Mouse (Mus musculus) ES-Bruce4 (cell line): ENCODE results near the gene Cep104. TPM values are rescaled to one million over a fixed set of nuclear protein-coding genes. Genes with fewer than 3 reads are reported as not detected.

Experiments
- H3K27ac ChIP-seq: 2 replicates; pipeline ENCODE4 v1.5.1; 2012; ENCODE audit warnings: low read length, inconsistent platforms; ENCODE audit not compliant: insufficient read depth
- H3K27me3 ChIP-seq: 2 replicates; pipeline ENCODE4 v1.6.1; 2012; ENCODE audit warnings: mild to moderate bottlenecking, low read length, inconsistent platforms; ENCODE audit not compliant: control insufficient read depth, poor library complexity, insufficient read depth, severe bottlenecking
- H3K36me3 ChIP-seq: 2 replicates; pipeline ENCODE4 v1.6.1; 2012; ENCODE audit warnings: inconsistent platforms, mild to moderate bottlenecking, low read length, moderate library complexity; ENCODE audit not compliant: control insufficient read depth, poor library complexity, insufficient read depth, severe bottlenecking
- H3K4me1 ChIP-seq: one replicate; pipeline ENCODE4 v1.8.1; 2011; ENCODE audit warnings: low read length; ENCODE audit not compliant: control insufficient read depth, insufficient read depth
- H3K4me3 ChIP-seq: 2 replicates; pipeline ENCODE4 v1.5.1; 2011; ENCODE audit warnings: low read depth, mild to moderate bottlenecking, low read length
- H3K9ac ChIP-seq: 2 replicates; pipeline ENCODE4 v1.6.1; 2012; ENCODE audit warnings: low read depth, mild to moderate bottlenecking, inconsistent platforms; ENCODE audit not compliant: poor library complexity, severe bottlenecking
- H3K9me3 ChIP-seq: replicated peaks from 2 replicates; pipeline ENCODE4 v1.6.1; 2012; ENCODE audit warnings: mild to moderate bottlenecking, low read length, inconsistent platforms; ENCODE audit not compliant: control insufficient read depth, poor library complexity, insufficient read depth, severe bottlenecking
- CTCF ChIP-seq: IDR thresholded peaks from one replicate; pipeline ENCODE4 v1.8.1; 2011; ENCODE audit warnings: low read depth, low read length
- EP300 ChIP-seq: IDR thresholded peaks from 2 replicates; pipeline ENCODE4 v1.6.1; 2011; ENCODE audit warnings: low read depth, low read length; ENCODE audit not compliant: insufficient read depth
- POLR2A ChIP-seq: IDR thresholded peaks from one replicate; pipeline ENCODE4 v1.8.1; 2011; ENCODE audit warnings: low read length; ENCODE audit not compliant: insufficient read depth
- polyA plus RNA-seq: library from polyadenylated mRNA; stranded (reverse); fragments of >200 nt; gene quantifications from 2 replicates; pipeline ENCODE4 v1.2.4, GENCODE M21; 2011; ENCODE audit warnings: low read depth; ENCODE audit not compliant: missing spikeins, insufficient read depth, insufficient read length

Gene Cep104
- polyA plus RNA-seq, 1 experiment = 17.6 TPM

- no peaks in the 10 kb centered on the region for H3K36me3 ChIP-seq
Measured at GRCm38 (mm10) chr4:154007759-154008158, 32.8 kb downstream of the Cep104 start.

GRCm38 (mm10) chr4:154010907-154011645, 36.1 kb downstream of the Cep104 start:
- Histone ChIP-seq H3K4me1 (peaks cover 3% of the 10 kb centered on the region), H3K36me3 (peaks cover 2% of the 10 kb centered on the region; the same call in 1 of the 2 replicates), H3K9me3 (no peaks in the 10 kb centered on the region), H3K9ac (peak overlapping the region; percentile 87), H3K27ac (no peak overlapping the region), H3K4me3 (peak overlapping the region; percentile 87), H3K27me3 (no peaks in the 10 kb centered on the region)
- no peak for TF ChIP-seq CTCF
- TF ChIP-seq POLR2A = no peak
- no peak for TF ChIP-seq EP300

More at GRCm38 (mm10) chr4:154007759-154008158, 32.8 kb downstream of the Cep104 start:
- Histone ChIP-seq H3K27me3 (no peaks in the 10 kb centered on the region), H3K9me3 (no peaks in the 10 kb centered on the region), H3K9ac (no peak overlapping the region), H3K4me1 (no peaks in the 10 kb centered on the region), H3K27ac (no peak overlapping the region), H3K4me3 (no peak overlapping the region)
- TF ChIP-seq CTCF (no peak), POLR2A (no peak), EP300 (no peak)

- H3K4me3 ChIP-seq = peak within 1 kb of the TSS; percentile 87
- no peaks in the 10 kb centered on the region for H3K9me3 ChIP-seq
- TF ChIP-seq CTCF = no peak
- peak; percentile 71 for TF ChIP-seq POLR2A
- peaks cover 3% of the 10 kb centered on the region for H3K4me1 ChIP-seq
- peaks cover 5% of the 10 kb centered on the region; the same call in 1 of the 2 replicates for H3K36me3 ChIP-seq
- H3K27me3 ChIP-seq = no peaks in the 10 kb centered on the region
- H3K9ac ChIP-seq = peak within 1 kb of the TSS; percentile 87
- no peak within 1 kb of the TSS for H3K27ac ChIP-seq
Measured at GRCm38 (mm10) chr4:154011646-154012089, 36.7 kb downstream of the Cep104 start, which contains the start of gene Lrrc47. Gene Lrrc47 (plus strand): TSS chr4:154011731.

GRCm38 (mm10) chr4:154012132-154012882, 37.3 kb downstream of the Cep104 start:
- TF ChIP-seq POLR2A (no peak), CTCF (no peak), EP300 (no peak)
- Histone ChIP-seq H3K4me1 (peaks cover 3% of the 10 kb centered on the region), H3K9ac (peak overlapping the region; percentile 87), H3K27me3 (no peaks in the 10 kb centered on the region), H3K36me3 (peaks cover 7% of the 10 kb centered on the region), H3K27ac (no peak overlapping the region), H3K9me3 (no peaks in the 10 kb centered on the region), H3K4me3 (peak overlapping the region; percentile 87)

GRCm38 (mm10) chr4:154015476-154015875, 40.5 kb downstream of the Cep104 start:
- no peaks in the 10 kb centered on the region for H3K27me3 ChIP-seq
- H3K4me3 ChIP-seq = no peak overlapping the region
- TF ChIP-seq EP300 (no peak), POLR2A (no peak), CTCF (no peak)
- no peak overlapping the region for H3K27ac ChIP-seq
- no peaks in the 10 kb centered on the region for H3K9me3 ChIP-seq
- peaks cover 3% of the 10 kb centered on the region for H3K4me1 ChIP-seq
- peaks cover 21% of the 10 kb centered on the region for H3K36me3 ChIP-seq
- no peak overlapping the region for H3K9ac ChIP-seq

- Histone ChIP-seq H3K4me1 (no peaks in the 10 kb centered on the region), H3K27ac (no peak overlapping the region), H3K36me3 (peaks cover 21% of the 10 kb centered on the region), H3K4me3 (no peak overlapping the region), H3K9ac (no peak overlapping the region), H3K27me3 (no peaks in the 10 kb centered on the region), H3K9me3 (no peaks in the 10 kb centered on the region)
- no peak for TF ChIP-seq POLR2A
- peak; percentile 68 for TF ChIP-seq CTCF
- TF ChIP-seq EP300 = no peak
Measured at GRCm38 (mm10) chr4:154019571-154019970, 44.6 kb downstream of the Cep104 start.
